Mouse (Mus musculus) lung, postnatal 10 days (tissue): Measurements from ENCODE around the gene Zswim9.
A peak's percentile ranks its signal among the peaks of the same experiment; 100 is the strongest.

Experiments
- DNase-seq: peaks from one replicate; pipeline ENCODE4 v3.0.0; 2021

Zswim9 gene

GRCm38 (mm10) chr7:13268749-13269260 lies 9.7 kb downstream of the Zswim9 start:
- DNase-seq: peak; percentile 43

GRCm38 (mm10) chr7:13264396-13264795 lies 14.1 kb downstream of the Zswim9 start:
- no peak for DNase-seq

GRCm38 (mm10) chr7:13263851-13264250 lies 14.7 kb downstream of the Zswim9 start:
- DNase-seq: no peak

- no peak for DNase-seq
Observed at GRCm38 (mm10) chr7:13260746-13261700, 17.5 kb downstream of the Zswim9 start.

GRCm38 (mm10) chr7:13212720-13213119 lies 65.8 kb downstream of the Zswim9 start, which contains the start of gene Vmn1r89:
Gene Vmn1r89, plus strand, starts transcription at chr7:13213020.
- no peak for DNase-seq
